Mouse (Mus musculus): Measurements from ENCODE around the gene Qpct. TPM values are rescaled to one million over a fixed set of nuclear protein-coding genes. Genes with fewer than 3 reads are reported as not detected.

The Qpct gene
- 11.7 and 12.6 TPM in 2 replicates for polyA plus RNA-seq (2015; fragmentation: Nextera tagmentation; extraction: Ambion mirVana)

- Histone ChIP-seq H3K36me3 (no peaks in the 10 kb centered on the region), H3K4me1 (replicated peaks) (peaks cover 4% of the 10 kb centered on the region; the same call in 1 of the 2 replicates), H3K27me3 (peaks cover 8% of the 10 kb centered on the region), H3K9me3 (no peaks in the 10 kb centered on the region), H3K4me3 (replicated peaks) (peak within 1 kb of the TSS; percentile 67), H3K4me2 (replicated peaks) (peak within 1 kb of the TSS; percentile 96), H3K27ac (peak within 1 kb of the TSS; percentile 71), H3K9ac (replicated peaks) (peak within 1 kb of the TSS; percentile 75)
- WGBS = 71% methylated on average over 4 of the region's 4 CpGs
- ATAC-seq = 0 out of 2 replicates have a peak, but pooled peaks have one; percentile 9
These were observed at the start of gene Qpct for GRCm38 (mm10) chr17:79051606-79052005. TSS of gene Qpct (plus strand) at chr17:79051906.

- Histone ChIP-seq H3K9me3 (no peaks in the 10 kb centered on the region), H3K4me3 (replicated peaks) (no peak overlapping the region), H3K9ac (replicated peaks) (no peak overlapping the region), H3K36me3 (peaks cover 14% of the 10 kb centered on the region), H3K4me2 (replicated peaks) (no peak overlapping the region), H3K4me1 (replicated peaks) (peaks cover 13% of the 10 kb centered on the region), H3K27ac (no peak overlapping the region), H3K27me3 (no peaks in the 10 kb centered on the region)
- no peak for ATAC-seq
- WGBS = 94% methylated on average over 2 of the region's 2 CpGs
These were observed 38.1 kb upstream of the Qpct start for GRCm38 (mm10) chr17:79013625-79014024.

- ATAC-seq = no peak
- H3K9me3 ChIP-seq = no peaks in the 10 kb centered on the region
- 92% methylated on average over 2 of the region's 2 CpGs for WGBS
These were observed 36.6 kb upstream of the Qpct start for GRCm38 (mm10) chr17:79014911-79015685.

GRCm38 (mm10) chr17:79015831-79016230 lies 35.9 kb upstream of the Qpct start:
- ATAC-seq = no peak
- no peak overlapping the region for H3K9ac ChIP-seq (replicated peaks)
- no peak overlapping the region for H3K4me3 ChIP-seq (replicated peaks)
- H3K27me3 ChIP-seq = no peaks in the 10 kb centered on the region
- 87% methylated on average over 10 of the region's 10 CpGs for WGBS
- H3K27ac ChIP-seq = no peak overlapping the region
- H3K36me3 ChIP-seq = peaks cover 14% of the 10 kb centered on the region
- H3K9me3 ChIP-seq = no peaks in the 10 kb centered on the region
- no peak overlapping the region for H3K4me2 ChIP-seq (replicated peaks)
- peaks cover 27% of the 10 kb centered on the region for H3K4me1 ChIP-seq (replicated peaks)

More at GRCm38 (mm10) chr17:79014911-79015685, 36.6 kb upstream of the Qpct start:
- H3K4me3 ChIP-seq (replicated peaks) = no peak overlapping the region
- H3K36me3 ChIP-seq = peaks cover 14% of the 10 kb centered on the region
- peaks cover 27% of the 10 kb centered on the region for H3K4me1 ChIP-seq (replicated peaks)
- H3K9ac ChIP-seq (replicated peaks) = no peak overlapping the region
- H3K27me3 ChIP-seq = no peaks in the 10 kb centered on the region
- H3K4me2 ChIP-seq (replicated peaks) = no peak overlapping the region
- H3K27ac ChIP-seq = no peak overlapping the region

- no peak for ATAC-seq
- H3K4me1 ChIP-seq (replicated peaks) = peaks cover 27% of the 10 kb centered on the region
- H3K4me2 ChIP-seq (replicated peaks) = peak overlapping the region; percentile 80
- 64% methylated on average over 9 of the region's 9 CpGs for WGBS
- no peak overlapping the region for H3K27ac ChIP-seq
- no peak overlapping the region; the same call in 1 of the 2 replicates for H3K9ac ChIP-seq (replicated peaks)
- H3K27me3 ChIP-seq = peaks cover 13% of the 10 kb centered on the region
- H3K36me3 ChIP-seq = no peaks in the 10 kb centered on the region
- H3K4me3 ChIP-seq (replicated peaks) = 0 out of 2 replicates have a peak overlapping the region, but pooled peaks have one; percentile 2
- no peaks in the 10 kb centered on the region for H3K9me3 ChIP-seq
These were observed 33.3 kb upstream of the Qpct start for GRCm38 (mm10) chr17:79018422-79018821.

GRCm38 (mm10) chr17:79019726-79020207 lies 31.9 kb upstream of the Qpct start:
- Histone ChIP-seq H3K27ac (peak overlapping the region; percentile 77), H3K4me1 (replicated peaks) (peaks cover 27% of the 10 kb centered on the region), H3K9ac (replicated peaks) (peak overlapping the region; percentile 76), H3K4me2 (replicated peaks) (peak overlapping the region; percentile 80), H3K36me3 (no peaks in the 10 kb centered on the region), H3K27me3 (peaks cover 13% of the 10 kb centered on the region), H3K4me3 (replicated peaks) (peak overlapping the region; percentile 80), H3K9me3 (no peaks in the 10 kb centered on the region)
- no peak for ATAC-seq
- under 1% methylated on average over 18 of the region's 18 CpGs for WGBS

GRCm38 (mm10) chr17:79020208-79020983 lies 31.3 kb upstream of the Qpct start, which contains the start of gene Prkd3:
TSS of gene Prkd3 (minus strand) at chr17:79020816.
- peaks cover 13% of the 10 kb centered on the region for H3K27me3 ChIP-seq
- peaks cover 27% of the 10 kb centered on the region for H3K4me1 ChIP-seq (replicated peaks)
- H3K9ac ChIP-seq (replicated peaks) = peak within 1 kb of the TSS; percentile 76
- H3K9me3 ChIP-seq = no peaks in the 10 kb centered on the region
- H3K4me3 ChIP-seq (replicated peaks) = peak within 1 kb of the TSS; percentile 80
- no peaks in the 10 kb centered on the region for H3K36me3 ChIP-seq
- H3K27ac ChIP-seq = peak within 1 kb of the TSS; percentile 77
- ATAC-seq = peak; percentile 94
- H3K4me2 ChIP-seq (replicated peaks) = peak within 1 kb of the TSS; percentile 80
- WGBS = under 1% methylated on average over 67 of the region's 113 CpGs

- H3K4me1 ChIP-seq (replicated peaks) = peaks cover 27% of the 10 kb centered on the region
- H3K9ac ChIP-seq (replicated peaks) = peak overlapping the region; percentile 76
- peaks cover 13% of the 10 kb centered on the region for H3K27me3 ChIP-seq
- H3K36me3 ChIP-seq = no peaks in the 10 kb centered on the region
- no peak for ATAC-seq
- peak overlapping the region; percentile 80 for H3K4me2 ChIP-seq (replicated peaks)
- peak overlapping the region; percentile 77; the same call in 1 of the 2 replicates for H3K27ac ChIP-seq
- H3K9me3 ChIP-seq = no peaks in the 10 kb centered on the region
- H3K4me3 ChIP-seq (replicated peaks) = peak overlapping the region; percentile 80
- WGBS = 1% methylated on average over 24 of the region's 24 CpGs
These were observed 30.7 kb upstream of the Qpct start for GRCm38 (mm10) chr17:79020984-79021335.

GRCm38 (mm10) chr17:79022746-79023145 lies 29.0 kb upstream of the Qpct start:
- ATAC-seq = no peak
- no peaks in the 10 kb centered on the region for H3K36me3 ChIP-seq
- H3K9me3 ChIP-seq = no peaks in the 10 kb centered on the region
- no peak overlapping the region for H3K4me2 ChIP-seq (replicated peaks)
- no peak overlapping the region for H3K4me3 ChIP-seq (replicated peaks)
- 62% methylated on average over 3 of the region's 3 CpGs for WGBS
- no peak overlapping the region for H3K27ac ChIP-seq
- no peak overlapping the region for H3K9ac ChIP-seq (replicated peaks)
- peaks cover 23% of the 10 kb centered on the region for H3K4me1 ChIP-seq (replicated peaks)
- H3K27me3 ChIP-seq = peaks cover 13% of the 10 kb centered on the region

- WGBS = 75% methylated on average over 4 of the region's 4 CpGs
- Histone ChIP-seq H3K4me3 (replicated peaks) (no peak overlapping the region), H3K9ac (replicated peaks) (no peak overlapping the region), H3K36me3 (no peaks in the 10 kb centered on the region), H3K9me3 (no peaks in the 10 kb centered on the region), H3K4me2 (replicated peaks) (no peak overlapping the region), H3K27me3 (peaks cover 13% of the 10 kb centered on the region), H3K27ac (no peak overlapping the region), H3K4me1 (replicated peaks) (peaks cover 6% of the 10 kb centered on the region)
- ATAC-seq = no peak
These were observed 27.2 kb upstream of the Qpct start for GRCm38 (mm10) chr17:79024544-79024943.

GRCm38 (mm10) chr17:79029226-79029625 lies 22.5 kb upstream of the Qpct start:
- H3K27me3 ChIP-seq = no peaks in the 10 kb centered on the region
- no peak overlapping the region for H3K9ac ChIP-seq (replicated peaks)
- no peaks in the 10 kb centered on the region for H3K9me3 ChIP-seq
- H3K4me1 ChIP-seq (replicated peaks) = no peaks in the 10 kb centered on the region
- H3K27ac ChIP-seq = no peak overlapping the region
- no peak overlapping the region for H3K4me2 ChIP-seq (replicated peaks)
- no peaks in the 10 kb centered on the region for H3K36me3 ChIP-seq
- 85% methylated on average over 3 of the region's 3 CpGs for WGBS
- ATAC-seq = no peak
- no peak overlapping the region for H3K4me3 ChIP-seq (replicated peaks)

GRCm38 (mm10) chr17:79031569-79031968 lies 20.1 kb upstream of the Qpct start:
- WGBS = 88% methylated on average over 5 of the region's 5 CpGs
- Histone ChIP-seq H3K36me3 (no peaks in the 10 kb centered on the region), H3K4me1 (replicated peaks) (no peaks in the 10 kb centered on the region), H3K27ac (no peak overlapping the region), H3K4me3 (replicated peaks) (no peak overlapping the region), H3K9ac (replicated peaks) (no peak overlapping the region), H3K27me3 (no peaks in the 10 kb centered on the region), H3K4me2 (replicated peaks) (no peak overlapping the region), H3K9me3 (no peaks in the 10 kb centered on the region)
- ATAC-seq = no peak

All from midbrain, embryonic 13.5 days (tissue).